Mouse (Mus musculus): ENCODE measurements at regions not wholly inside any gene's neighbourhood (a gene's known extent, or its start where the extent isn't known, plus 50 kb on each side); places are given as distances from the start of the nearest gene placed in this dataset.

DNA sequence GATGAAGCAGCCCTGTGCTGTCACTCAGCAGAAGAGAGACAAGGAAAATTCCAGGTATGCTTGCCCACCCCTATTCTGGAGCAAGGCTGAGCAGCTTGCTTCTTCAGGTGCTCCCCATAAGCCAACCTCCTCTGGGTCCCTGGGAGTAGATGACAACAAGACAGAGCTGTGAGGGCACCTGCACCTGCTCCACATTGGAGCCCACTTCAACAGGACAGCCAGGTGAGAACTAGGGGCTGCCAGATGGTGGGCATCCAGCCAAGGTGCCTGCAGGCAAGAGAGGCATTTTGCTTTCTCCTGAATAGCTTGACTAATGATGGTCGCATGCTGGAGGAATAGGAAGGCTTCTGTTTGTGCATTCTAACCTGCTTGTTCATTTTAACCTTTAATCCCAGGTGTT, 61.1 kb upstream of the Kcnmb2 start:
- no peak overlapping the region for H3K4me3 ChIP-seq
- no peak overlapping the region for H3K27ac ChIP-seq
- no peaks in the 10 kb centered on the region; the same call in 1 of the 2 replicates for H3K4me1 ChIP-seq (replicated peaks)
- no peaks in the 10 kb centered on the region for H3K9me3 ChIP-seq
- H3K27me3 ChIP-seq (ENCODE audit: insufficient read depth, poor library complexity, severe bottlenecking) = no peaks in the 10 kb centered on the region
- WGBS = 88% methylated on average over 1 of the region's 1 CpGs
- no peaks in the 10 kb centered on the region for H3K36me3 ChIP-seq
- no peak for DNase-seq (ENCODE audit: low spot score)

DNA sequence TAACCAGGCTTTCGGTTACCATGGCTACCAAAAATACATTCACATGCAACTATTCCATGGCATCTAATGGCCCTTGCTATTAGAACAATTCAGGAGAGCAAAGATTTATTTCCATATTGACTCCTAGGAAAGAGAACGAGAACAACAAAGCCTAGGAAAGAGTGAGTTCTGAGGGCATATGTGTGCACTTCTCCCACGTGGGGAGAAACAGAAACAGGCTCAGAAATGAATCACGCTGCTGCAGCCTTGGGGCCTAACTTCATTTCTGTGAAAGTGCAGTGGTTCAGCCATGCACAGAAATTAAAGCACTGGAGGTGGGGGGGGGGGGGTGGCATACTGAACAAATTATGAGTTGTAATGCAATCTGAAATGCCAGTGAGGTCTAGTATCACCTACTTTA, 55.2 kb upstream of the Kcnmb2 start:
- Histone ChIP-seq H3K27me3 (ENCODE audit: insufficient read depth, poor library complexity, severe bottlenecking) (no peaks in the 10 kb centered on the region), H3K36me3 (no peaks in the 10 kb centered on the region), H3K4me3 (no peak overlapping the region), H3K9me3 (no peaks in the 10 kb centered on the region), H3K27ac (no peak overlapping the region), H3K4me1 (replicated peaks) (no peaks in the 10 kb centered on the region; the same call in 1 of the 2 replicates)
- no peak for DNase-seq (ENCODE audit: low spot score)
- 79% methylated on average over 4 of the region's 4 CpGs for WGBS
